Mouse (Mus musculus) layer of hippocampus, postnatal 10 days (tissue): ENCODE measurements around the gene Erc2. TPM values are rescaled to one million over a fixed set of nuclear protein-coding genes. Genes with fewer than 3 reads are reported as not detected.
A peak's percentile ranks its signal among the peaks of the same experiment; 100 is the strongest.

ENCODE experiments used
- DNase-seq, 2 experiments: peaks; one replicate each; pipeline ENCODE4 v3.0.0; 2021; ENCODE audit warnings: low spot score in 2 of 2
- total RNA-seq, 2 experiments: library from RNA; stranded (reverse); gene quantifications; 2 replicates each; pipeline ENCODE4 v1.2.3; 2021

The Erc2 gene
- total RNA-seq, 2 experiments from 2014 or later: 236 to 251 TPM

GRCm38 (mm10) chr14:27667016-27667852 lies 45.0 kb downstream of the Erc2 start:
- DNase-seq: no peak

GRCm38 (mm10) chr14:27668151-27668550 lies 45.9 kb downstream of the Erc2 start:
- DNase-seq: no peak

GRCm38 (mm10) chr14:27669939-27670338 lies 47.7 kb downstream of the Erc2 start:
- DNase-seq: no peak

GRCm38 (mm10) chr14:27672761-27673160 lies 50.5 kb downstream of the Erc2 start:
- no peak for DNase-seq

- no peak for DNase-seq
Observed at GRCm38 (mm10) chr14:27674096-27674495, 51.9 kb downstream of the Erc2 start.

GRCm38 (mm10) chr14:27674561-27674960 lies 52.3 kb downstream of the Erc2 start:
- DNase-seq: no peak

- DNase-seq: no peak
Observed at GRCm38 (mm10) chr14:27675071-27675470, 52.8 kb downstream of the Erc2 start.

GRCm38 (mm10) chr14:27682368-27683052 lies 60.3 kb downstream of the Erc2 start:
- DNase-seq: no peak

- DNase-seq: peak; percentile 28 to 51
Observed at GRCm38 (mm10) chr14:27695781-27696180, 73.6 kb downstream of the Erc2 start.

GRCm38 (mm10) chr14:27717364-27717763 lies 95.1 kb downstream of the Erc2 start:
- no peak for DNase-seq

GRCm38 (mm10) chr14:27719601-27720000 lies 97.4 kb downstream of the Erc2 start:
- DNase-seq: no peak

- no peak for DNase-seq
Observed at GRCm38 (mm10) chr14:27720944-27721343, 98.7 kb downstream of the Erc2 start.

- no peak for DNase-seq
Observed at GRCm38 (mm10) chr14:27721759-27722158, 99.5 kb downstream of the Erc2 start.

- no peak for DNase-seq
Observed at GRCm38 (mm10) chr14:27727541-27727940, 105.3 kb downstream of the Erc2 start.

GRCm38 (mm10) chr14:27731086-27731485 lies 108.9 kb downstream of the Erc2 start:
- no peak for DNase-seq

- no peak for DNase-seq
Observed at GRCm38 (mm10) chr14:27739436-27739835, 117.2 kb downstream of the Erc2 start.

GRCm38 (mm10) chr14:27741248-27741916 lies 119.2 kb downstream of the Erc2 start:
- DNase-seq: peak; percentile 83 to 84

GRCm38 (mm10) chr14:27754340-27754739 lies 132.1 kb downstream of the Erc2 start:
- DNase-seq: no peak

GRCm38 (mm10) chr14:27756901-27757300 lies 134.7 kb downstream of the Erc2 start:
- DNase-seq: no peak

- peak; percentile 32 to 52 for DNase-seq
Observed at GRCm38 (mm10) chr14:27758230-27758629, 136.0 kb downstream of the Erc2 start.

- no peak for DNase-seq
Observed at GRCm38 (mm10) chr14:27759069-27759628, 136.9 kb downstream of the Erc2 start.

- no peak for DNase-seq
Observed at GRCm38 (mm10) chr14:27759982-27760381, 137.8 kb downstream of the Erc2 start.
